Mouse (Mus musculus): ENCODE data around the gene Cd36. TPM values are rescaled to one million over a fixed set of nuclear protein-coding genes. Genes with fewer than 3 reads are reported as not detected.
"Not testable (repeated sequence)": the region's sequence is repeated elsewhere in the genome, so short reads cannot be mapped to it uniquely, and the experiment has no call there.

The Cd36 gene
- polyA plus RNA-seq (2014; fragmentation: Nextera tagmentation; extraction: Ambion mirVana), result 19.3 and 20.5 TPM in 2 replicates

- Histone ChIP-seq H3K4me3 (ENCODE audit: low read depth, low read length) (no peak within 1 kb of the TSS), H3K36me3 (ENCODE audit: control insufficient read depth, insufficient read depth, low read length) (no peaks in the 10 kb centered on the region), H3K4me1 (replicated peaks; ENCODE audit: control insufficient read depth, insufficient read depth, low read length) (no peaks in the 10 kb centered on the region), H3K9ac (ENCODE audit: low read length) (no peak within 1 kb of the TSS), H3K4me2 (ENCODE audit: low read length) (no peak within 1 kb of the TSS), H3K27me3 (replicated peaks; ENCODE audit: control insufficient read depth, insufficient read depth, low read length) (no peaks in the 10 kb centered on the region), H3K27ac (ENCODE audit: low read depth) (no peak within 1 kb of the TSS), H3K9me3 (ENCODE audit: control insufficient read depth, low read length) (no peaks in the 10 kb centered on the region)
- 17% methylated on average over 5 of the region's 5 CpGs for WGBS
- DNase-seq (ENCODE audit: low spot score) (no peak), ATAC-seq (replicated peaks; ENCODE audit: low FRiP score, low TSS enrichment, low read depth) (no peak)
These were observed at the start of gene Cd36 for GRCm38 (mm10) chr5:17888598-17888997. Cd36 (minus strand) TSS chr5:17888801.

- no peaks in the 10 kb centered on the region for H3K9me3 ChIP-seq (ENCODE audit: control insufficient read depth, low read length)
- no peak overlapping the region for H3K9ac ChIP-seq (ENCODE audit: low read length)
- no peak overlapping the region for H3K27ac ChIP-seq (ENCODE audit: low read depth)
- ATAC-seq (replicated peaks; ENCODE audit: low FRiP score, low TSS enrichment, low read depth), result no peak
- 67% methylated on average over 1 of the region's 1 CpGs for WGBS
- no peaks in the 10 kb centered on the region for H3K27me3 ChIP-seq (replicated peaks; ENCODE audit: control insufficient read depth, insufficient read depth, low read length)
- H3K4me1 ChIP-seq (replicated peaks; ENCODE audit: control insufficient read depth, insufficient read depth, low read length), result no peaks in the 10 kb centered on the region
- H3K4me2 ChIP-seq (ENCODE audit: low read length), result no peak overlapping the region
- DNase-seq (ENCODE audit: low spot score), result no peak
- no peaks in the 10 kb centered on the region for H3K36me3 ChIP-seq (ENCODE audit: control insufficient read depth, insufficient read depth, low read length)
- H3K4me3 ChIP-seq (ENCODE audit: low read depth, low read length), result no peak overlapping the region
These were observed 45.9 kb upstream of the Cd36 start for GRCm38 (mm10) chr5:17934501-17934900.

GRCm38 (mm10) chr5:17931588-17931987 lies 43.0 kb upstream of the Cd36 start:
- H3K4me1 ChIP-seq (replicated peaks; ENCODE audit: control insufficient read depth, insufficient read depth, low read length); H3K9ac ChIP-seq (ENCODE audit: low read length); H3K27me3 ChIP-seq (replicated peaks; ENCODE audit: control insufficient read depth, insufficient read depth, low read length); H3K9me3 ChIP-seq (ENCODE audit: control insufficient read depth, low read length); H3K4me2 ChIP-seq (ENCODE audit: low read length); ATAC-seq (replicated peaks; ENCODE audit: low FRiP score, low TSS enrichment, low read depth); H3K27ac ChIP-seq (ENCODE audit: low read depth); H3K4me3 ChIP-seq (ENCODE audit: low read depth, low read length); H3K36me3 ChIP-seq (ENCODE audit: control insufficient read depth, insufficient read depth, low read length); DNase-seq (ENCODE audit: low spot score): not testable (repeated sequence)
- 97% methylated on average over 2 of the region's 2 CpGs for WGBS

GRCm38 (mm10) chr5:17929006-17929567 lies 40.5 kb upstream of the Cd36 start:
- Histone ChIP-seq H3K4me1 (replicated peaks; ENCODE audit: control insufficient read depth, insufficient read depth, low read length) (no peaks in the 10 kb centered on the region), H3K27me3 (replicated peaks; ENCODE audit: control insufficient read depth, insufficient read depth, low read length) (no peaks in the 10 kb centered on the region), H3K9me3 (ENCODE audit: control insufficient read depth, low read length) (no peaks in the 10 kb centered on the region), H3K27ac (ENCODE audit: low read depth) (no peak overlapping the region), H3K4me2 (ENCODE audit: low read length) (no peak overlapping the region), H3K9ac (ENCODE audit: low read length) (no peak overlapping the region), H3K4me3 (ENCODE audit: low read depth, low read length) (no peak overlapping the region), H3K36me3 (ENCODE audit: control insufficient read depth, insufficient read depth, low read length) (no peaks in the 10 kb centered on the region)
- 42% methylated on average over 7 of the region's 7 CpGs for WGBS
- DNase-seq (ENCODE audit: low spot score) (no peak), ATAC-seq (replicated peaks; ENCODE audit: low FRiP score, low TSS enrichment, low read depth) (no peak)

GRCm38 (mm10) chr5:17928471-17928870 lies 39.9 kb upstream of the Cd36 start:
- H3K4me1 ChIP-seq (replicated peaks; ENCODE audit: control insufficient read depth, insufficient read depth, low read length), result no peaks in the 10 kb centered on the region
- no peak for DNase-seq (ENCODE audit: low spot score)
- H3K36me3 ChIP-seq (ENCODE audit: control insufficient read depth, insufficient read depth, low read length), result no peaks in the 10 kb centered on the region
- WGBS, result 34% methylated on average over 4 of the region's 4 CpGs
- H3K9me3 ChIP-seq (ENCODE audit: control insufficient read depth, low read length), result no peaks in the 10 kb centered on the region
- H3K27me3 ChIP-seq (replicated peaks; ENCODE audit: control insufficient read depth, insufficient read depth, low read length), result no peaks in the 10 kb centered on the region
- no peak overlapping the region for H3K9ac ChIP-seq (ENCODE audit: low read length)
- H3K4me2 ChIP-seq (ENCODE audit: low read length), result no peak overlapping the region
- no peak overlapping the region for H3K4me3 ChIP-seq (ENCODE audit: low read depth, low read length)
- ATAC-seq (replicated peaks; ENCODE audit: low FRiP score, low TSS enrichment, low read depth), result no peak
- H3K27ac ChIP-seq (ENCODE audit: low read depth), result no peak overlapping the region

- Histone ChIP-seq H3K27me3 (replicated peaks; ENCODE audit: control insufficient read depth, insufficient read depth, low read length) (no peaks in the 10 kb centered on the region), H3K4me3 (ENCODE audit: low read depth, low read length) (no peak overlapping the region), H3K9ac (ENCODE audit: low read length) (no peak overlapping the region), H3K4me1 (replicated peaks; ENCODE audit: control insufficient read depth, insufficient read depth, low read length) (no peaks in the 10 kb centered on the region), H3K36me3 (ENCODE audit: control insufficient read depth, insufficient read depth, low read length) (no peaks in the 10 kb centered on the region), H3K9me3 (ENCODE audit: control insufficient read depth, low read length) (no peaks in the 10 kb centered on the region), H3K4me2 (ENCODE audit: low read length) (no peak overlapping the region), H3K27ac (ENCODE audit: low read depth) (no peak overlapping the region)
- DNase-seq (ENCODE audit: low spot score) (no peak), ATAC-seq (replicated peaks; ENCODE audit: low FRiP score, low TSS enrichment, low read depth) (no peak)
- WGBS, result 22% methylated on average over 2 of the region's 2 CpGs
These were observed 35.5 kb upstream of the Cd36 start for GRCm38 (mm10) chr5:17924085-17924518.

- H3K27ac ChIP-seq (ENCODE audit: low read depth), result no peak overlapping the region
- H3K27me3 ChIP-seq (replicated peaks; ENCODE audit: control insufficient read depth, insufficient read depth, low read length), result no peaks in the 10 kb centered on the region
These were observed 35.0 kb upstream of the Cd36 start for GRCm38 (mm10) chr5:17923648-17924047.

GRCm38 (mm10) chr5:17918966-17919365 lies 30.4 kb upstream of the Cd36 start:
- ATAC-seq (replicated peaks; ENCODE audit: low FRiP score, low TSS enrichment, low read depth) (no peak), DNase-seq (ENCODE audit: low spot score) (no peak)
- no peak overlapping the region for H3K27ac ChIP-seq (ENCODE audit: low read depth)
- no peaks in the 10 kb centered on the region for H3K27me3 ChIP-seq (replicated peaks; ENCODE audit: control insufficient read depth, insufficient read depth, low read length)
- H3K4me3 ChIP-seq (ENCODE audit: low read depth, low read length), result no peak overlapping the region
- H3K9me3 ChIP-seq (ENCODE audit: control insufficient read depth, low read length), result no peaks in the 10 kb centered on the region
- no peaks in the 10 kb centered on the region for H3K36me3 ChIP-seq (ENCODE audit: control insufficient read depth, insufficient read depth, low read length)
- no peak overlapping the region for H3K9ac ChIP-seq (ENCODE audit: low read length)
- 71% methylated on average over 5 of the region's 5 CpGs for WGBS
- H3K4me1 ChIP-seq (replicated peaks; ENCODE audit: control insufficient read depth, insufficient read depth, low read length), result no peaks in the 10 kb centered on the region
- no peak overlapping the region for H3K4me2 ChIP-seq (ENCODE audit: low read length)

More at GRCm38 (mm10) chr5:17923648-17924047, 35.0 kb upstream of the Cd36 start:
- H3K36me3 ChIP-seq (ENCODE audit: control insufficient read depth, insufficient read depth, low read length), result no peaks in the 10 kb centered on the region
- no peaks in the 10 kb centered on the region for H3K9me3 ChIP-seq (ENCODE audit: control insufficient read depth, low read length)
- ATAC-seq (replicated peaks; ENCODE audit: low FRiP score, low TSS enrichment, low read depth), result no peak
- no peaks in the 10 kb centered on the region for H3K4me1 ChIP-seq (replicated peaks; ENCODE audit: control insufficient read depth, insufficient read depth, low read length)
- no peak overlapping the region for H3K4me2 ChIP-seq (ENCODE audit: low read length)
- no peak overlapping the region for H3K9ac ChIP-seq (ENCODE audit: low read length)
- no peak for DNase-seq (ENCODE audit: low spot score)
- 78% methylated on average over 3 of the region's 3 CpGs for WGBS
- H3K4me3 ChIP-seq (ENCODE audit: low read depth, low read length), result no peak overlapping the region

GRCm38 (mm10) chr5:17904766-17905165 lies 16.2 kb upstream of the Cd36 start:
- DNase-seq (ENCODE audit: low spot score) (no peak), ATAC-seq (replicated peaks; ENCODE audit: low FRiP score, low TSS enrichment, low read depth) (no peak)
- Histone ChIP-seq H3K9ac (ENCODE audit: low read length) (no peak overlapping the region), H3K9me3 (ENCODE audit: control insufficient read depth, low read length) (no peaks in the 10 kb centered on the region), H3K36me3 (ENCODE audit: control insufficient read depth, insufficient read depth, low read length) (no peaks in the 10 kb centered on the region), H3K4me2 (ENCODE audit: low read length) (no peak overlapping the region), H3K4me3 (ENCODE audit: low read depth, low read length) (no peak overlapping the region), H3K27ac (ENCODE audit: low read depth) (no peak overlapping the region), H3K27me3 (replicated peaks; ENCODE audit: control insufficient read depth, insufficient read depth, low read length) (no peaks in the 10 kb centered on the region), H3K4me1 (replicated peaks; ENCODE audit: control insufficient read depth, insufficient read depth, low read length) (no peaks in the 10 kb centered on the region)
- 46% methylated on average over 7 of the region's 7 CpGs for WGBS

All from intestine, embryonic 14.5 days (tissue).